Mouse (Mus musculus): ENCODE data around the gene Zbtb43. TPM values are rescaled to one million over a fixed set of nuclear protein-coding genes. Genes with fewer than 3 reads are reported as not detected.

Zbtb43 gene
- total RNA-seq (2023), result 25.8 and 35.6 TPM in 2 replicates

DNA sequence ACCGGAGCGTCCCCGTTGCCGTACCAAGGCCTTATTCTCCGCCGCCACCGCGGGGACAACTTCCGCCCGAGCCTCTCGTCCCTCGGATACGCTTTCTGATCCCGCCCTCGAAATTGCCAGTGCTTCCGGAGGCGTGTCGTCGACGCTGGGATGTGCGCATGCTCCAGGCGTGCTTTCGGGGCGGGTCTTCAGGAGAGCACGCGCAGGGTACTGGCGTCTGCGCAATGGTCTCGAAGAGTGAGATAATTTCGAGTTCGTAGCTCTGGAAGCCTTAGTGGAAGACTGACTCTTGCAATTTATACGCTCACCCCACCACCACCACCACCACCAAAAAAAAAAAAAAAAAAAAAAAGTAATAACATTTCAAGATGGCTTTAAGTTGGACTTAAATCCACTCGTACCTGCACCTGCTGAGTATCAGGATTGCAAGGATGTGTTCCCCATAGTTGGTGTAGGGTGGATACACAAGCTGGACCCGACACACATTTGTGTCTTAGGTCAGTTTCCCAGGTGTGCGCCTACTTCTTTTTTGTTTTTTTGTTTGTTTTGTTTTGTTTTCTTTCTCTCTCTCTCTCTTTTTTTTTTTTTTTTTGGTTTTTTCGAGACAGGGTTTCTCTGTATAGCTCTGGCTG is at the start of gene Zbtb43:
Gene Zbtb43, minus strand, starts transcription at position 94 of the 632 bp plus-strand sequence.

DNA sequence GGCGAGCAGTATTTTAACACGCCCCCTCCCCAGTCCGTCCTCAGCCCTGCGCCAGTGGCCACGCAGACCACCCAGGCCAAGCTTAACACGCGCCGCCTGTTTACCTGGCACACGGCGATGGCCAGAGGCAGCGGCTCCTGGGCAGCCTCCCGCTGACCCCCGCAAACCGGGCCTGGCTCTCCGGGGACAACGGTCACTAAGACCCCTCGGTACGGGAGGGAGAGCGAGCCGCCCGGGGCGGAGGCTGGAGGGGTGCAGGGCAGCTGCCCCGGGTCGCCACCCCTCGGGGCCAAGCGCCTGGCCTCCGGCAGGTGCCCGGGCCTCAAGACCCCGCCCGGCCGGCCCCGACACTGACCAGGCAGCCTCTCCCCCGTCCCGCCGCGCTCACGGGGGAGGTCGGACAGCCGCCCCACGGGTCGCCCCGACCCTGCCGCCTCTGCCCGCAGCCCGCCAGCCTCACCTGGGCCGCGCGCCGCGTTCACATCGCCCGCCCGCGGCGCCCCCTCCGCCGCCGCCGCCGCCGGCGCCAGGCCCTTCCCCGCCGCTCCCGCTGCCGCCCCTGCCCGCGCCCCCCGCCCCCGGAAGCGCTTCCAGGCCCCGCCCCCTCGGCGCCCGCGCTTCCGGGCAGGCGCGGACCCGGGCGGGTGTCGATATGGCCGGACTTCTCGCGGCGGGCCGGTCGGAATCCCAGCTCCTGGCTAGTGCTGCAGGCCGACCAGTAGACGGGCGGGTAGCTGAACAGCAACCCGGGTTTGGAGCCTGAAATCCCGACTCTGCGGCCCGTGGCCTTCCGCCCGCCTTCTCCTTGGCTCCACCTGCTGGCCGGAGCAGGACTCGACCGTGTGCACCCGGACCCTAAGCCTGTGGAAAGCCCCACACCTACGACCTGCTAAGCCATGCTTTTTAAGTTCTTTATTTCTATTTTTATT is 37.3 kb downstream of the Zbtb43 start, which contains the start of gene Zbtb34:
Gene Zbtb34, minus strand, starts transcription at position 554 of the 929 bp plus-strand sequence.

Other genes starting within 250 kb of the Zbtb43 start
- gene Ralgps1, start 97.1 kb downstream of the Zbtb43 start, total RNA-seq (2023), result 37.2 and 59.5 TPM in 2 replicates
- 24.8 and 34.5 TPM in 2 replicates for gene Zbtb34, start 37.2 kb downstream of the Zbtb43 start, total RNA-seq (2023)
- not detected in 2 replicates for gene Lmx1b, start 172.0 kb upstream of the Zbtb43 start, total RNA-seq (2023)

All from neutrophil, adult 65 days (primary cell).